Mouse (Mus musculus) liver, embryonic 16.5 days (tissue): ENCODE data around the gene Cyp4a12b. TPM values are rescaled to one million over a fixed set of nuclear protein-coding genes. Genes with fewer than 3 reads are reported as not detected.
"Not testable (repeated sequence)": the region's sequence is repeated elsewhere in the genome, so short reads cannot be mapped to it uniquely, and the experiment has no call there.

Experiments
- ATAC-seq: fragments of 200-750 bp; cut with Nextera tagmentation; 2 replicates; pipeline ENCODE4 v1.8.0; 2017; ENCODE audit warnings: low read depth, mild to moderate bottlenecking, moderate number of reproducible peaks, moderate library complexity
- H3K27ac ChIP-seq: fragments of 300-500 bp; sonication (generic); 2 replicates; pipeline ENCODE4 v1.5.1; 2014; ENCODE audit warnings: mild to moderate bottlenecking, low read length
- H3K27me3 ChIP-seq: fragments of 300-500 bp; sonication (generic); 2 replicates; pipeline ENCODE4 v1.6.1; 2014; ENCODE audit warnings: low read depth, low read length, mixed read lengths; ENCODE audit not compliant: control insufficient read depth, insufficient read depth
- H3K36me3 ChIP-seq: fragments of 300-500 bp; sonication (generic); 2 replicates; pipeline ENCODE4 v1.6.1; 2014; ENCODE audit warnings: mild to moderate bottlenecking; ENCODE audit not compliant: control insufficient read depth, insufficient read depth
- H3K4me1 ChIP-seq: fragments of 300-500 bp; sonication (generic); 2 replicates; pipeline ENCODE4 v1.6.1; 2014; ENCODE audit warnings: low read depth, low read length, mixed read lengths; ENCODE audit not compliant: control insufficient read depth
- H3K4me2 ChIP-seq: fragments of 300-500 bp; sonication (generic); 2 replicates; pipeline ENCODE4 v1.6.1; 2014; ENCODE audit warnings: low read depth, low read length, mixed read lengths
- H3K4me3 ChIP-seq: fragments of 300-500 bp; sonication (generic); 2 replicates; pipeline ENCODE4 v1.5.1; 2014; ENCODE audit warnings: low read depth, mild to moderate bottlenecking, low read length
- H3K9ac ChIP-seq: fragments of 300-500 bp; sonication (generic); 2 replicates; pipeline ENCODE4 v1.6.1; 2014; ENCODE audit warnings: low read depth, low read length
- H3K9me3 ChIP-seq: fragments of 300-500 bp; sonication (generic); replicated peaks from 2 replicates; pipeline ENCODE4 v1.6.1; 2016; ENCODE audit warnings: low read length; ENCODE audit not compliant: control insufficient read depth
- WGBS: fragments of 180-500 bp; shearing (Covaris S2); extraction: QIAGEN DNeasy Blood & Tissue Kit; methylation state at CpG from one replicate; pipeline ENCODE4 v1.1.7; 2014; ENCODE audit not compliant: insufficient replicate concordance; 5-methylcytosine and 5-hydroxymethylcytosine counted together
- polyA plus RNA-seq: library from polyadenylated mRNA; unstranded; fragments of >200 nt; fragmentation: Nextera tagmentation; extraction: Ambion mirVana; gene quantifications from 2 replicates; pipeline ENCODE4 v1.2.1, GENCODE M21; 2015

Cyp4a12b gene
- polyA plus RNA-seq, result not detected in 2 replicates

DNA sequence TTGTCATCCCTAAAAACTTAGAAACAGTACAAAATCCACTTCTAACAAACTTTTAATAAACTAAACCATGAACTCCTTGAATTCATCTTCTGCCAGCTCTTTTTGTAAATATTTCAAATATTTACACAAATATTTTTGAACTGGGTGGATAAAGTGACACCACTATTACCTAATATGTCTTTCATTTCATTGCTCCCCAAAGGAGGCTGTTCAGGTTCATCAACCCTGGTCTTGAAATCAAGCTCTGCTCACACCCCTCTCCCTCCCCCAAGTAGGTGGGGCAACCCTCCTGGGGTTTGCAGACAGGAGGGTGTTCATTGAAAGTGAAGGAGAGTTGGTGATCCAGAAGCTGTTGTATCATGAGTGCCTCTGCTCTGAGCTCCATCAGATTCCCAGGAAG is at the start of gene Cyp4a12b:
TSS of gene Cyp4a12b (plus strand) at position 301 of the 400 bp plus-strand sequence.
- not testable (repeated sequence) for H3K36me3 ChIP-seq, H3K9me3 ChIP-seq, H3K9ac ChIP-seq, ATAC-seq, H3K27me3 ChIP-seq, H3K4me2 ChIP-seq, H3K4me1 ChIP-seq, H3K4me3 ChIP-seq, H3K27ac ChIP-seq

GRCm38 (mm10) chr4:115365624-115366023 is 45.8 kb upstream of the Cyp4a12b start:
- not testable (repeated sequence) for H3K36me3 ChIP-seq, H3K9me3 ChIP-seq, H3K4me1 ChIP-seq, H3K4me2 ChIP-seq, H3K9ac ChIP-seq, ATAC-seq, H3K4me3 ChIP-seq, H3K27ac ChIP-seq, H3K27me3 ChIP-seq
- 45% methylated on average over 3 of the region's 3 CpGs for WGBS

DNA sequence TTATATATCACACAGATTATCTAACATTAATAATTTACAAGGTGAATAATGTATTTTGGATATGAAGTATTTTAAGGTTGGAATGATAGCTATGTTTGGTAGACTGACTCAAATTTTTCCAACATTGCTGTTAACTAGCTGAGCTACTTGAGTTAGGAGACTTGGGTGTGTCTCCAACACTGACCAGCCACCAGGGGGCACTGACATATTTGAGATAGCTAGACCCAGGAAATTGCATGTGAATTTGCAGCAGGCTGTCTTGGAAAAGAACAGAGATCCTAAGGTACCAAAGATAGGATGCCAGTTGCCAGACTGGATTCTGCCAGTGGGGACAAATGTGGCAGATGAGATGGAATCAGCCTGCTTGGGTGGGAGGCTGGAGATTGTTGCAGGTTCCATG is 43.4 kb upstream of the Cyp4a12b start:
- H3K9me3 ChIP-seq, H3K4me3 ChIP-seq, H3K36me3 ChIP-seq, ATAC-seq, H3K9ac ChIP-seq, H3K27ac ChIP-seq, H3K4me1 ChIP-seq, H3K4me2 ChIP-seq, H3K27me3 ChIP-seq: not testable (repeated sequence)

DNA sequence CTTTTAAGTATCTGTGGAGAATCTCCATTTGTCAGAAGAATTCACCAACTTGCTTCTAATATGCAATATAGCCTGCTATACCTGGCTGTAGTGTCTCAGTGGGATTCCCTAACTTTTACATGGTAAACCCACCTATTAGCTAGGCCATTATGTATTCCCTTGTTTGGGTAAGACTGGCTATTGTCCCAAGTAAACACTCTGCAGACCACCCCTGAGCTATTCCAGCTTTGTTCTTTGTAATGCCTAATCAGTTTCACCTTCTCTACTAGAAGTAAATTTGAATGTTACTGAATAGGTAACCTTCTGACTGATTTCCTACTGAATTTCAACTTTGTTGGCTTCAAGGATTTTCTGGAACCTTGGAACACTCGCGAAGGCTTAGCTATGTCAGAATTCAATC is 15.2 kb upstream of the Cyp4a12b start:
- not testable (repeated sequence) for ATAC-seq

DNA sequence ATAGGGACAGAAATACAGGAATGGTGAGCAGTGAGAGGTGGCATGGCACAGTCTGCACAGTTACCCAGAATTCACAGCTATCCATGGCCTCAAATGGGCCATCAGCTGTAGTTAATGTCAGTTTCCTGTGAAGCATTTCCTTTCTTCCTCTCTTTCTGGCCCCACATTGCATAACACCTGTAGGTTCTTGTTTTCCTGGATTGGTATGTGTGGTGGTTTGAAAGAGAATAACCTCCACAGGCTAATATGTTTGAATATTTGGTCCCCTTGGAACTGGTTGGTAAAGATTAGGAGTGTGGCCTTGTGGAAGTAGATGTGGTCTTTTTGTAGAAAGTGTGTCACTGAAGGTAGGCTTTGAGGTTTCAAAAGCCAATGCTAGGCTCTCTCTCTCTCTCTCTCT is 14.5 kb upstream of the Cyp4a12b start:
- not testable (repeated sequence) for H3K4me3 ChIP-seq, H3K9me3 ChIP-seq, H3K9ac ChIP-seq, H3K27ac ChIP-seq, ATAC-seq, H3K4me2 ChIP-seq, H3K4me1 ChIP-seq, H3K27me3 ChIP-seq, H3K36me3 ChIP-seq

More for the DNA sequence above, 15.2 kb upstream of the Cyp4a12b start:
- H3K4me2 ChIP-seq, H3K36me3 ChIP-seq, H3K9me3 ChIP-seq, H3K27me3 ChIP-seq, H3K4me1 ChIP-seq, H3K27ac ChIP-seq, H3K4me3 ChIP-seq, H3K9ac ChIP-seq: not testable (repeated sequence)
- WGBS, result 70% methylated on average over 2 of the region's 2 CpGs

DNA sequence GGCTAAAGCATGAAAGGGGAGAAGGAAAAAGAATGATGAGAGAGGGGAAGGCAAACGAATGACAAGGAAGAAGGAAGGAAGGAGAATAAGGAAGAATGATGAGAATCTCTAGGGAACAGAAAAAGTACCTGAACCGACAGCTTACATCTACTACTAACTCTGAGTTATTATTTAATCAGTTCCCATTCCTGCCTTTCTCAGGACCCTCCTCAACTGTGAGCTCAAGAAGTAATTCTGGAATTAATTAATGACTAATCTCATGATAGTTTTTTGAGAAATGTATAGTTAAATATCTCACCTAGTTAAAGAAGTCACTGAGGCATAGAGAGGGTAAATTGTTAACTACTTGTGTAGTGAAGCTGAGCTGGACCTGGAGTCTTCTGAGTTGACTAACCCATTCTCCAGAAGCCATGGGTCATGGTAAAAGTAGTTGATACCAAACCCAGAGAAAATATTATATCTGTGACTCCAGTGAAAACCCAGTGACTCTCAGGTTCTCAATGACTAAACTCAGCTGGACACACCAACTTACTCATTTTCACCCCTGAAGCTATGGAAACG is 39.2 kb downstream of the Cyp4a12b start:
- no peaks in the 10 kb centered on the region for H3K9me3 ChIP-seq
- no peaks in the 10 kb centered on the region for H3K27me3 ChIP-seq
- no peak overlapping the region for H3K9ac ChIP-seq
- no peak overlapping the region for H3K4me2 ChIP-seq
- no peaks in the 10 kb centered on the region for H3K4me1 ChIP-seq
- no peak for ATAC-seq
- H3K27ac ChIP-seq, result no peak overlapping the region
- no peaks in the 10 kb centered on the region for H3K36me3 ChIP-seq
- 39% methylated on average over 3 of the region's 3 CpGs for WGBS
- H3K4me3 ChIP-seq, result no peak overlapping the region

DNA sequence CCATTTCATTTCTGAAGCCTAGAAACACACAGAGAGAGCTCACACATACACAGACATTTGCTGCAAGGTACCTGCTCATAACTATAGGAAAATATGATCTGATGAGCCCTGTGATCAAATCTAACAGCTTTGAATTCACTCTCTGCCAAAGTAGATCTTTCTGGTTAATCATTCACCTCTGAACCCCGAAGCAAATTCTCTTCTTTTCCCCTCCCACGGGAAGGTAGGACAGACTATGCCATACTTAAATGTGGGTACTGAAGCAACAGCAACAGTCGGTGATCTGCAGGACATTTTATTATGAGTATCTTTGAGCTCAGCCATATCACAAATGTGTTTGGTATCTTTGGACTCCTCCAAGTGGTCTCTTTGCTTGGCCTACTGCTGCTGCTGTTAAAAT is 40.9 kb downstream of the Cyp4a12b start, which contains the start of gene Cyp4a30b:
TSS of gene Cyp4a30b (plus strand) at position 301 of the 400 bp plus-strand sequence.
- H3K27ac ChIP-seq, result no peak within 1 kb of the TSS
- no peaks in the 10 kb centered on the region for H3K4me1 ChIP-seq
- WGBS, result 51% methylated on average over 3 of the region's 3 CpGs
- no peak for ATAC-seq
- H3K4me3 ChIP-seq, result no peak within 1 kb of the TSS
- H3K9me3 ChIP-seq, result no peaks in the 10 kb centered on the region
- no peaks in the 10 kb centered on the region for H3K27me3 ChIP-seq
- no peak within 1 kb of the TSS for H3K4me2 ChIP-seq
- H3K36me3 ChIP-seq, result no peaks in the 10 kb centered on the region
- no peak within 1 kb of the TSS for H3K9ac ChIP-seq

DNA sequence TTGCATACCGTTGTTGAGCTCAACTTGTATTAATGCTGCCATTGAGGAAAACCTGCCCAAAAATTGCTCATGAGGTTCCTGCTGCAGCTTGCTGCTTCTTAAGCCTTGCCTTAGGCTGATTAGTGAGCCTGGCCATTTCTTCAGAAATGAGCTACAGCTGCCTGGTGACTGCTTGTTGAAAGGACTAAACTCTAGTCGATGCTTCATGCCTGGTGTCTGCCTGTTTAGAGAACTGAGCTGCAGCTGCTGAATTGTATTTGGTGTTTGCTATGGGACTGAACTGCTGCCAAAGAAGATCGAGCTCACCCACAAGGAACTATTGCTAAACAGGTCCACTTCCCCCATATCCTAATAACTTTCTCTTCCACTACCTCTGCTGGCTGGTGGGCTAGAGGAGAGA is 62.2 kb downstream of the Cyp4a12b start:
- H3K9me3 ChIP-seq, H3K27me3 ChIP-seq, H3K4me1 ChIP-seq, H3K36me3 ChIP-seq, ATAC-seq, H3K9ac ChIP-seq, H3K4me2 ChIP-seq, H3K4me3 ChIP-seq, H3K27ac ChIP-seq: not testable (repeated sequence)
- 50% methylated on average over 3 of the region's 3 CpGs for WGBS

- not testable (repeated sequence) for H3K4me1 ChIP-seq, H3K27me3 ChIP-seq, H3K4me3 ChIP-seq, ATAC-seq, H3K9me3 ChIP-seq, H3K27ac ChIP-seq, H3K36me3 ChIP-seq, H3K9ac ChIP-seq, H3K4me2 ChIP-seq
Observed at GRCm38 (mm10) chr4:115476051-115476450, 64.6 kb downstream of the Cyp4a12b start.
